Mouse (Mus musculus): ENCODE results near the gene Wt1.

DNA sequence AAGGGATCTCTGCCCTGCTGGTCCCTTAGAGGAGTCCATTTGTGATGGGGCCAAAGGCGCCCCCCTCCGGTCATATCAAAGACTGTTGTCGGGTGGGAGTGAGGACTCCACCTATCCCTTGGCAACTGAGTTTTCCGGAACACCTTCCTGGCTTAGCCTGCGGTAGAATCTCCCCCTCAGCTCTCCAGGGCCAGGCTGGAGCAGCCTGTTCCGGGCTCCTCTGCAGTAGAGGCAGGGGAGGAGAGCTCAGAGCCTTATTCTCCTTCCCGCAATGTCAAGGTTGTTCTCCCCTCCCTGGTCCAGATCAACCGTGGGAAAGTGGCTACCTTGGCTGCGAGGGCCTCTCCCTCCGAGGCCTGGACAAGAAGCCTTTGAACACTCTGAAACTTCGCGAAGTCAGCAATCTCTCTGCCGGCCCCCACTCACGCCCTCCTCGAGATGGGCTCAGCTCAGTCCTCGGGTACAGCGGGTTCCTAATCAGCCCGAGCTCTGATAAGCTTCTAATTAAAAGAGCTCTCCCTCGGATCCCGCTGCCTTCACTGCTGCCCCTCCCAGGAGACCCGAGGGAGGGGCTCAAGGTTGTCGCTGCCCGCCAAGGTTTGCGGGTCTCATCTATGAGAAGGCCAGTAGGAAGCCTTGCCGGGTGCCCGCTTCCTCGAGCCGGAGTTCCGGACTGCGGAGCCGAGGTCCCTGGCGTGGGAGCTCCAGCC is 4.2 kb downstream of the Wt1 start:
- TF ChIP-seq CTCF (IDR thresholded peaks at IDR 0.05) (peak; percentile 71), POLR2A (IDR thresholded peaks at IDR 0.05; ENCODE audit: insufficient read depth, low read depth, low read length) (peak; percentile 65), EP300 (IDR thresholded peaks at IDR 0.05; ENCODE audit: insufficient read depth, low read depth, low read length) (peak; percentile 33; the same call in 1 of the 2 replicates)
